Mouse (Mus musculus) frontal cortex, postnatal 10 days (tissue): ENCODE measurements around the gene Krt84.
A peak's percentile ranks its signal among the peaks of the same experiment; 100 is the strongest.

Experiments used
- DNase-seq, 2 experiments: peaks; one replicate each; pipeline ENCODE4 v3.0.0; 2022; ENCODE audit warnings: low spot score in 2 of 2, mixed read lengths in 1 of 2

Gene Krt84

DNA sequence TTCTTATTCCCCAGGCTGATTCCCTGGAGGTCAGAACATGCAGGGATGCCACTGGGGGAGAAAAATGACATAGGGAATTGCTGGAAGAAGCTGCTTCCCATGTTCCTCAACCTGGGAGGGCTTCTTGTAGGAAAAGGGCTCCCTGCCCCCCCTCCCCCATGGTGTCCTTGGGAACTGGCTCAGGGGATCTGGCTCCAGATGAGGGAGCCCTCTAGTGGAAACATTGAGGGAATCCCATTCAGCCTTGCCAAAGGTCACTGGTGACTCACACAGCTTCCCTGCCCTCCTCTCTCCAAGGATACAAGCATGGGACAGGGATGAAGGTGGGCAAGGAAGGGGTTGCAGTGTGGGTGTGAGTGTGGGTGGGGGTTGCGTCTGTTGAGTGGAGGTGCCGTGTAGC, 35.4 kb downstream of the Krt84 start:
- DNase-seq, result no peak

DNA sequence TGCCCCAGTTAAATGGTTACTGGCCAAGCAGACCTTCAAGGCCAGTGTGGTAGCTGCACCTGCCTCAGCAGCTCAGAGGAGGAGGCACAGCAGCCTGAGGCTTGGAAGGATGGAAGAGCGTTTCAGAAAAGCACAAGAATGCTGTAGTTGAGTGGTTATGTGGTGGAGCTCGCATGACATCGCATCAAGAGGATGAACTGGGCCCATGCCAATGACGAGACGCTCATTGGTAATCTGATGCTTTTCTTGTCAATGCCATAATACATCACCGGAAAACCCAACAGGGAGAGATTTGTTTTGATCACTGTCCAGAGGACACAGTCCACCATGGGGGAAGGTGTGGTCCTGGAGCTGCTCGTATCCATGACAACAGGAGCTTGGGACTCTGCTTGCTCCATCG, 37.4 kb downstream of the Krt84 start:
- DNase-seq, result no peak

DNA sequence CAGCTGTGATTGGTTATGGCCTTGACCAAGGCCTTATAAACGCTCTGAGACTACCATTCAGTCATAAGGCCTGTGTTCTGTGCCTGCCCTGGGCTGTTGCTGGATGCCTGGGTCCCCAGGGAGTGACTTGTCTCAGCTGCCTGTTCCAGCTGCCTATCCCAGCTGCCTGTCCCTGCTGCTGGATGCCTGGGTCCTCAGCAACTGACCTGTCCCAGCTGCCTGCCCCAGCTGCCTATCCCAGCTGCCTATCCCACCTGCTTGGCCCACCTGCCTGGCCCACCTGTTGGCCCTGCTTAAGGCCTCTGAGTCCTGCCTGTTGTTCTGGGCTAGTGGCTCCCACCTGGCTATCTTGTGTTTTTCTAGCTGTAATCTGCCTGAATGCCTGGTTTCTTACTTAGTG, 38.4 kb downstream of the Krt84 start:
- no peak for DNase-seq

DNA sequence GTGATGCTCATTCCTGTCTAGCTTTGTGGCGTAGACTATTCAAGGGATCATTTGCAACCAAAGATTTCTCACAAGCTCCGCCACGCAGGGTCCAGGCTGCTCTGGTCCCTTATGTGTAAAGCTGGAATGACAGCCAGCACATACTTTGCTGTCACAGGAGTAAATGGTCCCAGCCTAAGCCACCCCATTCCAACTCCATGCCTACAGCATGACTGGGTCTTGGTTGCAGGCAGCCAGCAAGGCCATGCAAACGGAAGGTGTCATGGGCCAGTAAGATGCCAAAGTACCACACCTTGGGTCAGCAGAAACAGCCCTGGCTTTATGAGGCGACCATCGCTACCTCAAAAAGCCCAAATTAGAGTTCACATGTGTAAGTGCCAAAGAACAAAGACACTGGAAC, 38.9 kb downstream of the Krt84 start:
- DNase-seq, result no peak

DNA sequence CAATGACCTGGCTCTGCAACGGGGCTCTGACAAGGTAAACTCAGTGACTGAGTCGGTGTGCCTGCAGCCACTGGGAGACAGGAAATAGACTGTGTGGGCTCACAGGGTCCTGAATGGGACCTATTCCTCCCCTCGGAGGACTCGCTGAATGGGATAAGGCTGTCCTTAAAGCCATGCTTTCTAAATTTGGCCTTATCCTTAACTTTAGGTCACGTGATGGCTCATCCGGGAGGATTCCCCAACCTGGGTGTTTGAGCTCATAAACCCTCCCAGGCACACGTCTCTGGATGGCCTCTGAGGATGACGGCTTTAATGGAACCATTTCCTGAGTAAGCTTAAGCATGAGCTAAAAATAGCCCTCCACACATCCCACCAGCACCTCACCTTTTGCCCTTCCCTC, 39.9 kb downstream of the Krt84 start:
- DNase-seq, result no peak

DNA sequence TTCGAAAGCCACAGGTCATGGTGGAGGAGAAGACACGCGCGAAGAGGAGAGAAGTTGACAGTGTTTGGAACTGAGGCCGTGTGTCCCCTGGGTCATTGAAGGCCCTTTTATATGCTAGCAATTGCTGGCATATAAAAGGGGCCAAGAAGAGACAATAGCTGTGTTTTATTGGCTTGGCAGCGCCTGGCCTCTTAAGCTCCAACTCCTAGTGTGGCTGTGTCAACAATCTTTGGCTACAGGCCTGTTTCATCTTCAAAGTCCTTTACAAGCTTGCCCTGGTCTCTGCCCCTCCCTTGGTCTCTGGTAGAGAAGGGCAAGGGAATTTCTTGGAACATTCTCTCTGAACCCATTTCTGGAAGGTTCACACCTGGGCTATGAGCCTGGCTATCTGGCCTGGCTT, 41.2 kb downstream of the Krt84 start, which contains the start of gene Krt83:
Gene Krt83, minus strand, starts transcription at position 82 of the 400 bp plus-strand sequence.
- DNase-seq, result no peak

DNA sequence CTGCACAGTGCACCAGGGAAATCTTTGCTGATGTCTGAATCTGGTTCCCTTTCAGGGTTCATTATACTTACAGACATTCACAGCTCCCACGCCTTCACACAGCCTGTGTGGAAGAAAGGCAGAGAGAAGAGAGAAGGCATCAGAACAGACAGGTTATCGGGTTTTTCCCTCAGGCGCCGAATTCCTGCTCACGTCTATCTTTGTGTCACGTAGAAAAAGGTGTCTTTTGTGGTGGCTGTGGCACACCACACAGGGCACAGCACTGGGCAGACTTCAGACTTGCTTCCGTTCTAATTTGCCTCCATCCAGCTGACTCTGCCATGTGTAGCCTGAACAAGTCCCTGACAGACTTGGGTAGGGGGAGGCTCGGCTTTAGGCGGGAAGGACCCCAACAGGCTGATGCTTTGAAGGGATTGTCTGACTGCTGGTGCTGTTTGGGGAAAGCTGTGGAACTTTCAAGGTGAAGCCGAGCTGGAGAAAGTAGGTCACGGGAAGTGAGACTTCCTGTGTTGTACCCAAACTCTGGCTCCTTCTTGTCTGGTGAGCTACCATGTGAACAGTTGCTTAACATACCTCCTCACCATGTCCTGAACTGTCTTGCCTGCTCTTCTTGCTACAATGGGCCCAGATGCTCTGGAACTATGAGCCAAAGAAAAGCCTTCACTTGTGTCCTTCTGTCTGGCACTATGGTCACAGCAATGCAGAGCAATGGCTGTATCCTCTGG, 46.5 kb downstream of the Krt84 start:
- DNase-seq, result no peak

DNA sequence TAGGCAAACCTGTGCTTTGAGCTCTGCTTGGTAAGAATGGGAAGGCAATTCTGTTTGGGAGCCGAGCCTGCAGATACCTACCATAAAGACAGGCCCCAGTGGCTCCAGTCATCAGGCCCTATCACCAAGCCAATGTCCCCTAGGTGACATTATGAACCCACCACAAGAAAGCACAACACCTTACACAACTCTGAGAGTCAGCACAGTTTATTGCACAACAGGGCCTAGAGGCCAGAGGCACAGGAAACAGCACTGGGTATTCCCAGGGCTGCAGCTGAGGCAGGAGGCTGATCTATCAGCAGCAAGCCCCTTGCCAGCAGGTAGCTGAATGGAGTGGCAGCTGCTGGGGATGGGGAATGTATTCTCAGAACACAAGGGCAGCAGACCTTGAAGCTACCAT, 47.7 kb downstream of the Krt84 start:
- DNase-seq, result no peak

DNA sequence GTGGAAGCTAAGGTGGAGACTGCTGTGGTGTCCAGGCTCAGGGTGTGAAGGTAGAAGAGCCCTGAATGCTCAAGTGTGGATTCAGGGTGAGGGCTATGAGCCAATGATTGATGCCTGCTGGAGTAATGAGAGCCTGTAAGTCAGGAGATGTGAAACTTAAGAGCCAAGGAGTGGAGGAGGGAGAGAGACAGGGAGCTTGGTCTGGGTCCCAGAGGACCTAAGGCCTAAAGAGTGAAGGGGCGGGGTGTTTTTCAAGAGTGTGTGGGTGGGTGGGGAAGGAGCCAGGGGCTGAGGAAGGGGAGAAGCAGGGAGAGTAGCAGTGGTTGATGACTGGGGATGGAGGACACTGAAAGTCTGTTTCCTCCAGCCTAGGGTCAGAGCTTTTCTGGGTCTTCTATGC, 49.0 kb downstream of the Krt84 start:
- no peak for DNase-seq

DNA sequence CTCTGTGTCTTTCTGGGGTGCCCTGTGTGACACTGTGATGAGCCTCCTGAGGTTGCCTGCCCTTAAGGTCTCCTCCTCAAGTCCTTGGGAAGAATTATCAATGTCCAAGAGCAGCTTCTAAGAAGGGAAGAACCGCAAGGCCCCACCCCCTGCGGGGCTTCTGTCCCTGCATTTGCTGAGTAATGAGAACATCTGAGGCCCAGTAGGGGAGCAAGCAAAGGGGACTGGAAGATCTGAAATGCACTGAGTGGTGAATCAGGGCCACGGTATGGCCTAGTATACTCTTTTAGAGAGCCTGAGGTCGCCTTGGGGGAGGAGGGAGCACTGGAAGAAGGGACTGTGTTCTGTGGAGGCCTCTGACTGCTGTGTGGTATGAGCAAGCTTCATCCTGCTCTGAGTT, 50.6 kb downstream of the Krt84 start:
- DNase-seq, result no peak

DNA sequence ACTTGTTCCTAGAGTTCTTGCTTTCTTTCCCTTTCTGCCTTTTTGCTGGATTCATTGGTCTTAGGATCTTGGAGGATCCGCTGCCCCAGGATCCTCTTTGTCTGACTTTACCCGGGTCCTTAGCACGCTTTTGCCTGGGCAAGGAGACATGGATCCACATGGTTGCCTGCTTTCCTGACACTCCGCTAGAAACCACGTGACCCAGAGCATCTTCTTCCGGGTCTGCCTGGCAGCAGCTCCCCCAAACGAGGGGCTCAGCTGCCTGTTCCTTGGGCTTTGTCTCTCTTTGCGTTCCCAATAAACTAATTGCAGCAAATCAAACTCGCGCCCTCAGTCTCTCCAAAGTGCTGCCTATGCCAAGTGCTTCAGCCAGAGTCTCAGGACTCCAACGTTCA, 53.0 kb downstream of the Krt84 start:
- no peak for DNase-seq

DNA sequence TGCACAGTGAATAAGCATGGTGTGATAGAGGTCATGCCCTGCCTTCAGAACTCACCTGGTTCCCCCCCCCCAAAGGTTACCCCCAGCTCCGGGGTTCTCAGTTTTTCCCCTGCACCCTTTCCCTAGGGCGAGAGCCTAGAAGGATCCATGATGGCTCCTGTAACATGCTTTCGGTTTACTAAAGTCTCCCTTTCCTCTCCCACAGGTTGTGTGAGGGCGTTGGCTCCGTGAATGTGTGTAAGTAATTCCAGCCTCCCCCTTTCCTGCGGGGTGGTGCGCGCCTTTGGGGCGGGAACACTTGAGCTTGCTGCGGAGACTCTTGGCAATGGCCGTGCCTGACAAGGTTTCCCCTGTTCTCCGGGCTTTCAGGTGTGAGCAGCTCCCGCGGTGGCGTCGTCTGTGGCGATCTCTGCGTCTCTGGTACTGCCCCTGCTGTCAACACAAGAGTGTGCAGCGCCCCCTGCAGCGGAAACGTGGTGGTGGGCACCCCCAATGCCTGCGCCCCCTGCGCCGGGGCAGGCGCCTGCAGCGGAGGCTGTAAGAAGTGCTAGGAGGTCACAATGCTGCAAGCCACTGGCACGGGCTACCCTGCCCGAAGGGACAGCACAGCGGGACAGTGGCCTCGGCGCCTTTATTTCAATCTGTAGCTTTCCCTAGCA, 53.5 kb downstream of the Krt84 start:
- DNase-seq, result peak in 1 of 2 experiments; percentile 50
